Mouse (Mus musculus) liver, embryonic 16.5 days (tissue): ENCODE data around the gene Eps15l1. TPM values are rescaled to one million over a fixed set of nuclear protein-coding genes. Genes with fewer than 3 reads are reported as not detected.

Source experiments
- ATAC-seq: fragments of 200-750 bp; cut with Nextera tagmentation; 2 replicates; pipeline ENCODE4 v1.8.0; 2017; ENCODE audit warnings: low read depth, mild to moderate bottlenecking, moderate number of reproducible peaks, moderate library complexity
- H3K27ac ChIP-seq: fragments of 300-500 bp; sonication (generic); 2 replicates; pipeline ENCODE4 v1.5.1; 2014; ENCODE audit warnings: mild to moderate bottlenecking, low read length
- H3K27me3 ChIP-seq: fragments of 300-500 bp; sonication (generic); 2 replicates; pipeline ENCODE4 v1.6.1; 2014; ENCODE audit warnings: low read depth, low read length, mixed read lengths; ENCODE audit not compliant: control insufficient read depth, insufficient read depth
- H3K36me3 ChIP-seq: fragments of 300-500 bp; sonication (generic); 2 replicates; pipeline ENCODE4 v1.6.1; 2014; ENCODE audit warnings: mild to moderate bottlenecking; ENCODE audit not compliant: control insufficient read depth, insufficient read depth
- H3K4me1 ChIP-seq: fragments of 300-500 bp; sonication (generic); 2 replicates; pipeline ENCODE4 v1.6.1; 2014; ENCODE audit warnings: low read depth, low read length, mixed read lengths; ENCODE audit not compliant: control insufficient read depth
- H3K4me2 ChIP-seq: fragments of 300-500 bp; sonication (generic); 2 replicates; pipeline ENCODE4 v1.6.1; 2014; ENCODE audit warnings: low read depth, low read length, mixed read lengths
- H3K4me3 ChIP-seq: fragments of 300-500 bp; sonication (generic); 2 replicates; pipeline ENCODE4 v1.5.1; 2014; ENCODE audit warnings: low read depth, mild to moderate bottlenecking, low read length
- H3K9ac ChIP-seq: fragments of 300-500 bp; sonication (generic); 2 replicates; pipeline ENCODE4 v1.6.1; 2014; ENCODE audit warnings: low read depth, low read length
- H3K9me3 ChIP-seq: fragments of 300-500 bp; sonication (generic); replicated peaks from 2 replicates; pipeline ENCODE4 v1.6.1; 2016; ENCODE audit warnings: low read length; ENCODE audit not compliant: control insufficient read depth
- WGBS: fragments of 180-500 bp; shearing (Covaris S2); extraction: QIAGEN DNeasy Blood & Tissue Kit; methylation state at CpG from one replicate; pipeline ENCODE4 v1.1.7; 2014; ENCODE audit not compliant: insufficient replicate concordance; 5-methylcytosine and 5-hydroxymethylcytosine counted together
- polyA plus RNA-seq: library from polyadenylated mRNA; unstranded; fragments of >200 nt; fragmentation: Nextera tagmentation; extraction: Ambion mirVana; gene quantifications from 2 replicates; pipeline ENCODE4 v1.2.1, GENCODE M21; 2015

The Eps15l1 gene
- polyA plus RNA-seq, 1 experiment from 2014 or later, result 19.2 TPM

DNA sequence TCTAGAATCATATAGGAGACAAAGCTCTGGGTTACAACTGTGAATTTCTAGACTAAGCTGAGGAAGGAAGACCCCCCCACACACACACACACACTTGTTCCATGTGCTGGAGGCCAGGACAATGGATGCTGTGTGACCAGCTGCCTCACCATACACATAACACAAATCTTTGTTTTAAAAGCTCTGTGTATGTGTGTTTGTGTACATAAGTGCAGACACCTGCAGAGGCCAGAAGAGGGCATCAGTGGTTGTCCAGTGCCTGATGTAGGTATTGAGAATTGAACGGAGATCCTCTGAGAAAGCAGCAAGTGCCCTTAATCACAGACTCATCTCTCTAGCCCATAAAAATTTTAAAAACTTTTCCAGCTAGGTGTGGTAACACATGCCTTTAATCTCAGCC is 1.7 kb upstream of the Eps15l1 start:
- Histone ChIP-seq H3K9ac (no peak overlapping the region), H3K4me1 (peaks cover 33% of the 10 kb centered on the region), H3K4me3 (no peak overlapping the region), H3K4me2 (no peak overlapping the region), H3K27me3 (no peaks in the 10 kb centered on the region), H3K36me3 (no peaks in the 10 kb centered on the region), H3K27ac (no peak overlapping the region), H3K9me3 (no peaks in the 10 kb centered on the region)
- 59% methylated on average over 1 of the region's 1 CpGs for WGBS
- no peak for ATAC-seq

DNA sequence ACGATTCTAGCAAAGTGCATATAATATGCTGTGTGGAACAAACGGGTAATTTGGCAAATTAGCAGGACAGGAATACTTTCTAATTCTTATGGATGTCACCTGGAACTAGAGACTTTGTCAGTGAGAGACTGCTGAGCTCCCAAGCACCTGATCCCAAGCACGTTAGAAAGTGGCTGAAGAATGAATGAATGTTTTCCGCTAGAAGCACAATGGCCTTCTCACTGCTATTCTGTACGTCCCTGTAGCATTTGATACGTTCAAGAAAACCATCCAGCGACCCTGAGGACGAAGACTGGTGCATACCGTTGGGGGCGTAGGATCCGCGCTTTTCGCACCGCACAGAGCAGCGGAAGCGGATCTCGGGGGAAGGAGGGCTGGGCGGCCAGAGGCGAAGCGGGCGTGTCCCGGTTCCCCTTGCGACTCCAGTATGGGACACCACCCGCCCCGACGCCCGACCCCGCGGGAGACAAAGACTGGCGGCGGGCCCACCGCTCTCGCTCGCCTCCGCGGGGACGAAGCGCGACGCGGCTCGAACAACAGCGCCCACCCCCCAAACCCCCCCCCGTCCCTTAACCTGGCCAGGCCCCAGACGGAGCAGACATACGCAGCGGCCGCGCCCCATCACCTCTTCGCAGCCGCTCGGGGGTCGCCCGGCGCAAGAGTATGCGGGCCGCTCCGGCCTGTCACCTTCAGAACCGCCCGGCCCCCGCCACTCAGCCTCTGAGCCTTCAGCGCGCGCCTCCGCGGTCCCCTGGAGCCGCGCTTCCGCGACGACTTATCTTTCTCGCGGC is 494 bp downstream of the Eps15l1 start:
- no peaks in the 10 kb centered on the region for H3K36me3 ChIP-seq
- peak overlapping the region; percentile 93 for H3K9ac ChIP-seq
- ATAC-seq, result peak; percentile 57
- peak overlapping the region; percentile 93 for H3K4me2 ChIP-seq
- under 1% methylated on average over 66 of the region's 73 CpGs for WGBS
- peaks cover 55% of the 10 kb centered on the region for H3K4me1 ChIP-seq
- H3K27me3 ChIP-seq, result no peaks in the 10 kb centered on the region
- H3K9me3 ChIP-seq, result no peaks in the 10 kb centered on the region
- peak overlapping the region; percentile 88 for H3K4me3 ChIP-seq
- peak overlapping the region; percentile 95 for H3K27ac ChIP-seq

DNA sequence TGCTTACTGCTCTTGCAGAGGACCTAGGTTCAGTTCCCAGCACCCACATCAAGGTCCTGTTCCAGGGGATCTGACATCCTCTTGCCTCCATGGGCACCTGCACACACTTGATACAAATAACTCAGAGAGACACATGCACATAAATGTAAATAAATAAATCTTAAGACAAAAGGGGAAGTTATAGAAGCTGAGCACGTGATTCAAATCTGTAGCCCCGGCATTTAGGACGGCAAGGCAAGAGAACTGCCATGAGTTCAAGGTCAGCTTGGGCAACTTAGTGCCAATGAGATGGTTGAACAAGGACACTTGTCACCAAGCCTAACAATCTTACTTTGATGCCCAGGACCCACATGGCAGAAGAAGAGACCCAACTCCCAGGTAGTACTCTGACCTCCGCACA is 3.2 kb downstream of the Eps15l1 start:
- Histone ChIP-seq H3K4me2 (no peak overlapping the region), H3K36me3 (no peaks in the 10 kb centered on the region), H3K4me1 (peaks cover 81% of the 10 kb centered on the region), H3K27me3 (no peaks in the 10 kb centered on the region), H3K27ac (no peak overlapping the region; the same call in 1 of the 2 replicates), H3K4me3 (no peak overlapping the region), H3K9me3 (no peaks in the 10 kb centered on the region), H3K9ac (no peak overlapping the region)
- 78% methylated on average over 4 of the region's 4 CpGs for WGBS
- ATAC-seq, result no peak

DNA sequence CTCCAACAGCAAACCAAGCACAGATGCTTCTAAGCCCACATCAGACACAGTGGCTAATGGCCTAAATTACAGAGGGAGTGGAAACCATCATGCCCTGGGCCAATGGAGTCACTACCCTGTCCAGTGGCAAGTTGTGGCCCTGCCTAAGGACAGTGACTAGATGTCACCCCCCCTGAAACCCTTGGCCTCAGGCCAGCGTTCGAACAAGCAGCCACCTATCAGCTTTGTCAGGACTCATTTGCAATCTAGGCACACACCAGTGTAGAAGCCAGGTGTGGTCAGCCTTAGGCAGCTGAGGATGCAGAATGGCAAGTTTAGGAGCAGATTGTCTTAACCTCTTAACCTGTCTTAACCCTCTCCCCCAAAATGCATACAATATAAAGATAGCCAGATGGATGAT is 6.0 kb downstream of the Eps15l1 start:
- peak overlapping the region; percentile 74 for H3K4me2 ChIP-seq
- H3K4me1 ChIP-seq, result peaks cover 92% of the 10 kb centered on the region
- H3K27ac ChIP-seq, result peak overlapping the region; percentile 98

DNA sequence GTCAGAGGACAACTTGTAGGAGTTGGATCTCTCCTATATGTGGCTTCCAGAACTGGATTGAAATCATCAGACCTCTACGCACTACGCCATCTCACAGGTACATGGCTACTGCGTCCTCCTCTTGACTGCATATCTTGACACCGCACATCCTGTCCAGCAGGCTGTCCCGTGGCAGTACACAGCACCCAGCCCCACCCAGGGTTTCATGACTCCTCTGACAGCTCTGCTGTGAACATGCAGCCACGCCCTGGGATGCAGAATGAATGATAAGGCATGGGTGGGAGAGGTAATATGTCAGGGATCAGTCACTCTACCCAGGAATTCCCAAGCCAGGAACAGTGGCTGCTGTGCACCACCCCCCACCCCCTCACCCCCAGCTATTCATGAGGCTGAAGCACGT is 7.4 kb downstream of the Eps15l1 start:
- no peaks in the 10 kb centered on the region for H3K9me3 ChIP-seq
- peak overlapping the region; percentile 98 for H3K27ac ChIP-seq
- H3K9ac ChIP-seq, result peak overlapping the region; percentile 68
- WGBS, result 27% methylated on average over 7 of the region's 7 CpGs
- no peaks in the 10 kb centered on the region for H3K27me3 ChIP-seq
- H3K4me1 ChIP-seq, result peaks cover 87% of the 10 kb centered on the region
- peak overlapping the region; percentile 74 for H3K4me2 ChIP-seq
- no peaks in the 10 kb centered on the region for H3K36me3 ChIP-seq
- H3K4me3 ChIP-seq, result peak overlapping the region; percentile 42
- ATAC-seq, result peak; percentile 99

More for the DNA sequence above, 6.0 kb downstream of the Eps15l1 start:
- no peaks in the 10 kb centered on the region for H3K36me3 ChIP-seq
- 34% methylated on average over 2 of the region's 2 CpGs for WGBS
- H3K9ac ChIP-seq, result peak overlapping the region; percentile 52
- ATAC-seq, result peak; percentile 12; the same call in 1 of the 2 replicates
- no peak overlapping the region for H3K4me3 ChIP-seq
- H3K27me3 ChIP-seq, result no peaks in the 10 kb centered on the region
- H3K9me3 ChIP-seq, result no peaks in the 10 kb centered on the region

DNA sequence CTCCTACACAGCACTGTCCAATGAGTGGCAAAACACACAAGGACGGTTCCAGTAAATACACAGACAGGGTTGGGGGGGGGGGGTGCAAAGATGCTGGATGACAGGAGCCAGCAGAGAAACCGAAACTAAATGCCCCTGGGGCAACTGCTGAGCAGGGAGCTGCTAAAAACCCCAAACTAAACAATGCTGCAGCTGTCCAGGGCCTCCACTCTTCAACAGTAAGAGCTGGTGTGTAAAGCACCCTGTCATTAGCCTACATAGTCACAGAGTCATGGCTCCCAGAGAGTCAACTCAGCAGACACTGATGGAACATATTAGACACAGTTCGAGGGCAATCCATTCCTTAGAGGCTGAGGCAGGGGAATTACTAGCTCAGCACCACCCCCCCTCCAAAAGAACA is 11.8 kb downstream of the Eps15l1 start:
- ATAC-seq, result no peak
- Histone ChIP-seq H3K4me3 (no peak overlapping the region), H3K4me2 (no peak overlapping the region), H3K27ac (peak overlapping the region; percentile 43; the same call in 1 of the 2 replicates), H3K9me3 (no peaks in the 10 kb centered on the region), H3K9ac (no peak overlapping the region), H3K36me3 (no peaks in the 10 kb centered on the region), H3K27me3 (no peaks in the 10 kb centered on the region), H3K4me1 (peaks cover 55% of the 10 kb centered on the region)
- WGBS, result 67% methylated on average over 3 of the region's 3 CpGs

DNA sequence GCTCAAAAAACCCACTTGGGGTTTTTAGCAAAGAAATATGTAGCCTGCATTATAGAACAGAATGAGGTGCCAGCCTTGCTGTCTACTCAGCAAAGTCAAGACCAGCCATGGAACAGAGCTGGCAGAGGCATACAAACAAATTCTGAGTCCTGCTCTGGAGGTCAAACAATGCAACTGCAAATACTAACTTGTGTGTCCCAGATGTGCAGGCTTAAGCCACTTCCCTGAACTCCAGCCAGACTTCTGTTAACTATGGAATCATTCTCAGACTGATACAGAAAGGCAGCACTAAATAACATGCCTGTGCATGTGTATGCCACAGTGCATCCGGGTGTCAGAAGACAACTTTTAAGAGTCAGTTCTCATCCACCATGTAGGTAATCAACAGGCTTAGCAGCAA is 13.4 kb downstream of the Eps15l1 start:
- Histone ChIP-seq H3K27ac (no peak overlapping the region), H3K4me1 (peaks cover 40% of the 10 kb centered on the region), H3K4me2 (no peak overlapping the region), H3K4me3 (no peak overlapping the region), H3K9me3 (no peaks in the 10 kb centered on the region), H3K9ac (no peak overlapping the region), H3K36me3 (no peaks in the 10 kb centered on the region), H3K27me3 (no peaks in the 10 kb centered on the region)
- 84% methylated on average over 1 of the region's 1 CpGs for WGBS
- ATAC-seq, result no peak

DNA sequence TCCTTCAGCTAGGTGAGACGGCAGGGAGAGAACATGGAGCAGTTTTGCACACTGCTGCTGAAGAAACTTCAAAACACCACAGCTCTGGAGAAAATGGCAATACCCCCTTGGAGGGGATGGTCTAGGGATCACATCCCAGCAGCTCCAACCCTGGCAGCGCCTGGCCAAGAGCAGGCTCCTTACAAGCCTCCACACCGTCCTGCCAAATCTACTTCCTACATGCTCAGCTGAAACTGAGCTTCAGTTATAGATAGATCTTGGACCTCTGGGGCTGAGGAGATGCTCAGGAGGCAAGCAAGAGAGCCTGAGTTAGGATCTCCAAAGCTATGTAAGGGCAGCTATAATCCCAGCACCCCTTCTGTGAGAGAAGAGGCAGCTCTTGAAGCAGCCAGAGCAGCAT is 18.3 kb downstream of the Eps15l1 start:
- Histone ChIP-seq H3K36me3 (no peaks in the 10 kb centered on the region; the same call in 1 of the 2 replicates), H3K9ac (no peak overlapping the region), H3K27ac (no peak overlapping the region; the same call in 1 of the 2 replicates), H3K4me1 (peaks cover 16% of the 10 kb centered on the region), H3K4me3 (no peak overlapping the region), H3K4me2 (no peak overlapping the region), H3K9me3 (no peaks in the 10 kb centered on the region), H3K27me3 (no peaks in the 10 kb centered on the region)
- no peak for ATAC-seq
- 84% methylated on average over 3 of the region's 3 CpGs for WGBS

DNA sequence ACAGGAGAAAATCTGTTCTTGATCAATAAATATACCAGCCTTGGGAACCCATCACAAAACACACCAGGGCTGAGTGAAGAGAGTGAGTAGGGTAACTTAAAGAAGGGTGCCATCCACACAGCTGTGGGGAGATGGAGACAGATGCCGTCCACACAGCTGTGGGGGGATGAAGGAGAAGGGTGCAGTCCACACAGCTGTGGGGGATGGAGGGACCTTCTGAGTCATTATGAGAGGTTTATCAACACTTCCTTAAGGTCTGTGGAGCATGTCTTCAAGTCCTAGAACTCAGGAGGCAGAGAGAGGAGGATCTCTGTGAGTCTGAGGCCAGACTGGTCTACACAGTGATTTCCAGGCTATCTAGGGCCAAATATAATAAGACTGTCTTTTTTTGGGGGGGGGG is 19.9 kb downstream of the Eps15l1 start:
- Histone ChIP-seq H3K27ac (no peak overlapping the region), H3K9ac (no peak overlapping the region), H3K4me1 (peaks cover 13% of the 10 kb centered on the region), H3K4me2 (no peak overlapping the region), H3K9me3 (no peaks in the 10 kb centered on the region), H3K4me3 (no peak overlapping the region), H3K36me3 (peaks cover 9% of the 10 kb centered on the region), H3K27me3 (no peaks in the 10 kb centered on the region)
- WGBS, result 65% methylated on average over 1 of the region's 1 CpGs
- no peak for ATAC-seq
